Comparison of ENCODE assay signal across 1 mouse cellular context in the genomic region with DNA sequence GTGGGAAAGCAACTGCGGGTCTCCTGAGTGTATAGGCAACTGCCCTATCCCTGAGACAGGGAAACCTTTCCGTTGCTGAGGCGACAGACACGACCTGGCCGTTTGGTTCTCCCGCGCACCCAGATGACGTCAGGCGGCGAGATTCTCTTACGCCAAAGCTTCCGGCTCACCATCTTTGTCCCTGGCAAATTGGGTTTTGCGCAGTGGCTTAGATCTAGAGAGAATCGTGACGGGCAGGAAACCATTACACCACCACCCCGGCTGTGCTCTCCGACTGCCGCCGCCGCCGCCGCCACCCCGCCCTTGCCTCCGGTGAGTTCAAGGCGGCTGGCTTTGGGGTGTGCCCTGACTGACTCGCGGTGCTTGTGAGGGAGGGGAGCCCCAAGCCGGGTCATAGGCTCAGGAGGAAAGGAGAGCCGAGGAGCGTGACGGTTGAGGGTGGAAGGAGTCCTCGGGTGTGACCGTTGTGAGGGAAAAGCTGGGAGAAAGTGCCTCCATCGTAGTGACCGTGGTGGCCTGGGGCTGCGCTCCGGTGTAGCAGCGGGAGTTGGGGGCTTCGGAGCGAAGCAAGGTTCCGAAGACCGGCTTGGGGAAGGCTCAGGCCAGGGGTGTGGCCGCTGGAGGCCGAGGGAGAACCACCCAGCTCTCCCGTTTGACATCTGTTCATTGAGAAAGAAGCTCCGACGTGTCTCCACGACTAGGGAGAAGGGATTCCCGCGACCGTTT.
TF ChIP-seq lines count a peak whose summit lies in the region.

Gene Pex12 (minus strand): TSS at position 61 of the 726 bp plus-strand sequence.

TF ChIP-seq in CH12.LX, 34 proteins besides CTCF, POLR2A, EP300 and RAD21 (continued from another document):
- TF ChIP-seq MAFK (IDR thresholded peaks at IDR 0.05; ENCODE audit: insufficient replicate concordance, low read length) (no peak; the same call in 1 of the 2 replicates), NELFE (IDR thresholded peaks at IDR 0.05; ENCODE audit: low read depth, low read length) (peak; percentile 96), ZNF384 (IDR thresholded peaks at IDR 0.05; ENCODE audit: low read depth, low read length) (no peak), GABPA (IDR thresholded peaks at IDR 0.05; ENCODE audit: insufficient replicate concordance, low read depth, low read length) (peak; percentile 99), TCF12 (IDR thresholded peaks at IDR 0.05; ENCODE audit: low read depth, low read length) (peak; percentile 84), UBTF (IDR thresholded peaks at IDR 0.05; ENCODE audit: low read depth, low read length) (peak; percentile 73; the same call in 1 of the 2 replicates), MAZ (IDR thresholded peaks at IDR 0.05; ENCODE audit: low read depth, low read length) (peak; percentile 26; the same call in 1 of the 2 replicates), MXI1 (IDR thresholded peaks at IDR 0.05; ENCODE audit: low read depth, low read length) (peak; percentile 91), JUND (conservative IDR thresholded peaks at IDR 0.05; ENCODE audit: low read depth, low read length) (no peak; the same call in 1 of the 2 replicates), MAX (IDR thresholded peaks at IDR 0.05; ENCODE audit: low read length) (peak; percentile 80), USF2 (conservative IDR thresholded peaks at IDR 0.05; ENCODE audit: low read depth, low read length) (no peak), POLR2AphosphoS2 (IDR thresholded peaks at IDR 0.05; ENCODE audit: low read depth, low read length) (0 out of 2 replicates have a peak, but pooled peaks have one; percentile 64), ZC3H11A (IDR thresholded peaks at IDR 0.05; ENCODE audit: low read depth, low read length) (no peak), MYC (IDR thresholded peaks at IDR 0.05; ENCODE audit: low read depth, low read length) (peak; percentile 72; the same call in 1 of the 2 replicates), E2F4 (IDR thresholded peaks at IDR 0.05; ENCODE audit: insufficient replicate concordance, low read depth, low read length) (peak; percentile 77; the same call in 1 of the 2 replicates), TBP (conservative IDR thresholded peaks at IDR 0.05; ENCODE audit: low read depth, low read length) (peak; percentile 83; the same call in 1 of the 2 replicates), SIN3A (IDR thresholded peaks at IDR 0.05; ENCODE audit: low read length) (peak; percentile 99), KAT2A (IDR thresholded peaks at IDR 0.05; ENCODE audit: insufficient replicate concordance, low read length) (peak; percentile 96), USF1 (IDR thresholded peaks at IDR 0.05; ENCODE audit: low read depth, low read length) (no peak; the same call in 1 of the 2 replicates)
